Mouse (Mus musculus) neutrophil, adult 5-6 weeks (primary cell): Measurements from ENCODE around the gene Agfg1. TPM values are rescaled to one million over a fixed set of nuclear protein-coding genes. Genes with fewer than 3 reads are reported as not detected.

Experiments used
- ATAC-seq: fragments of 151-379, 151-347 bp; 2 replicates; pipeline ENCODE4 v1.8.0; 2017; ENCODE audit warnings: mild to moderate bottlenecking, moderate TSS enrichment; ENCODE audit not compliant: insufficient number of reproducible peaks, poor library complexity, low FRiP score, severe bottlenecking; ENCODE audit errors: extremely low read depth
- total RNA-seq: library from RNA; stranded (forward); fragments of 200-1000 nt; gene quantifications from 2 replicates; pipeline ENCODE4 v1.2.3, GENCODE M21; 2017

Gene Agfg1
- total RNA-seq = 55.2 and 59.5 TPM in 2 replicates

DNA sequence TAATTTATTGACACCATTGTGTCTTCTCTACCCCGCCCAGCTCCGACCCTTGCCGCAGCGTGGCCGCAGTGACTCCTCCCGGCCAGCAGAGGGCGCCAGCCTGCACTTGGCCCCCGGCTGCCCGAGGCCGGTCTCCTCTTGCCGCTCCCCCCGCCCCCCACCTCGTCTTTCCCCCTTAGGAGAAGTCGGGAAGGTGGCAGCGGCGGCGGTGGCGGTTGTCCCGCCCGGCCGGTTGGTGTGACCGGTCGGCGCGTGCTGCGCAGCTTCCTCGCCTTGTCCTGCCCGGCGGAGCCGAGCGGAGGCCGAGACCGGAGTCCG, at the start of gene Agfg1:
Gene Agfg1 (plus strand): TSS at position 188 of the 318 bp plus-strand sequence.
- peak; percentile 90 for ATAC-seq

DNA sequence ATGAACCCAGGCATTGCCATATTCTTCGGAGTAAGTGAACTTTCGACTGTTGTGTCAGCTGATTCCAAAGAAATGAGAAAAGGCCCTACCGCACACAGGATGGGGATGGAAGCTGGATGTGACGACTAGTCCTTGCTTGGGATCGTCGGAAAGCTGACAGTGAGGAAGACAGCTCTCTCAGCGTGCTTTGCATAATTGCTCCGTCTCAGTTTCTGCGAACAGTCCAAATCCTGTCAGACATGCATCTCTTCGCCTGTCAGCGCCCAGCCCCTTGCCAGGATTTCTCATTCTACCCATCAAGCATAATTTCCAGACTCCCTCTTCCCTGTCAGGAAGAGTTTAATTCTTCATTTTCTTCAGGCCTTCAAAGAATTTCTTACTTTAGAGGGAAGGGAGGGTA, 48.2 kb upstream of the Agfg1 start:
- ATAC-seq = no peak

- no peak for ATAC-seq
Measured at GRCm38 (mm10) chr1:82792238-82792637, 47.0 kb upstream of the Agfg1 start.

GRCm38 (mm10) chr1:82793110-82793509, 46.2 kb upstream of the Agfg1 start:
- ATAC-seq = no peak

DNA sequence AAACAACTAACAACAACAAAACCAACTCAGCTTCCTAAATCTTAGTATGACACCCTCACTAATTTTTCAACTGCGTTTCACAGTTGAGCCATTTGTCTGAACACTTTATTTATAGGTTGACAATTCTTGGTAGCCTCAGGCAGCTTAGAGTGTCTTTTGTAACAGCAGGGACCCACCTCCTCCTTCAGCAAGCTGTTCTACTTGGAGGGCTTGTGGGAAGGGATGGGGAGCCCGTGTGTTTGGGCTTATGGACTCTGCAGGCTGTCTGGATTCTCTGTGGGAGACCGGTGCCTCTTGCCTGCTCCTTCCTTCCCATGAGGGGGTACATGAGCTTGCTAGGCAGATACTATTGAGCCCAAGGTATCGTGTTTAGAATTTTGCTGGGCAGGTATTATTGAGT, 45.3 kb upstream of the Agfg1 start:
- no peak for ATAC-seq

GRCm38 (mm10) chr1:82795211-82795610, 44.1 kb upstream of the Agfg1 start:
- ATAC-seq = no peak

- ATAC-seq = no peak
Measured at GRCm38 (mm10) chr1:82795702-82796443, 43.4 kb upstream of the Agfg1 start.

- peak; percentile 47; the same call in 1 of the 2 replicates for ATAC-seq
Measured at GRCm38 (mm10) chr1:82797088-82797487, 42.2 kb upstream of the Agfg1 start.

- no peak for ATAC-seq
Measured at GRCm38 (mm10) chr1:82798304-82798703, 41.0 kb upstream of the Agfg1 start.

GRCm38 (mm10) chr1:82798922-82799321, 40.4 kb upstream of the Agfg1 start:
- no peak for ATAC-seq

GRCm38 (mm10) chr1:82801105-82801783, 38.0 kb upstream of the Agfg1 start:
- ATAC-seq = no peak

GRCm38 (mm10) chr1:82803608-82804007, 35.7 kb upstream of the Agfg1 start:
- 0 out of 2 replicates have a peak, but pooled peaks have one; percentile 44 for ATAC-seq

- ATAC-seq = no peak
Measured at GRCm38 (mm10) chr1:82804059-82804458, 35.2 kb upstream of the Agfg1 start.

DNA sequence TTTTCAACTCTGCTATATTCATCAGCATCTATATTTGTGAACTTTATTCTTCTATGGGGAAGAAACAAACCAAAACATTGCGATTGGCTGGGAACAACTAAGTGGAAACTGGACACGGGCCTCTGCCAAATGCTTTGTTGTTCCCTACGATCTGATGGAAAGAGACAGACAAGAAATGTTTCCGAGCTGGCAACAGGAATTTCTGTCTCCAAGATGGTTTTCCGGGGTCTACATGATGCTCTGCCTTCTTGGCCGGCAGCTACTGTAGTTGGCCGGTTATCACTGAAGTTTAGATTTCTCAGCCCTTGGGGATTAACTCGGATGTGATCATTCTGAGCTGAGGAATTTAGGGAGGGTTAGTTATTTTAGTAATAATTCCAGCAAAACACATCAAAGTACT, 32.9 kb upstream of the Agfg1 start:
- no peak for ATAC-seq

DNA sequence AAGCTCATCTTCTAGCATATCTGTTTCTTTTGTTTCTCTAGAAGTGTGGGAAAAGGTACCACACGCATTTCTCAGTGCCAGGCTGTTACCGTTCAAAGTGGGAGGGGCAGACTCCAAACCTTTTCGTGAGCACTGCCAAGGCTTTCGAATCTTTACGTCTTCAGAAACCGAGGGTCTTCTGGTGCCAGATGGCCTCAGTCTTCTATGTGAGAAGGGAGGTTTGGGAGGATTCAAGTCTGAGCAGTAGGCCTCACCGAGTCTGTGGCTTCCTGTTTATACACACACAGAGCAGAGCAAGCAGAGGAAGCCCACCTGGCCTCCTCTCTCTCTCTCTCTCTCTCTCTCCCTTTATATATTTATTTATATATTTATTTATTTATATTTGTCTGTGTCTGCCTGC, 32.1 kb upstream of the Agfg1 start:
- no peak for ATAC-seq

- ATAC-seq = no peak
Measured at GRCm38 (mm10) chr1:82808564-82808963, 30.7 kb upstream of the Agfg1 start.

GRCm38 (mm10) chr1:82811766-82812165, 27.5 kb upstream of the Agfg1 start:
- no peak for ATAC-seq

GRCm38 (mm10) chr1:82815941-82816716, 23.2 kb upstream of the Agfg1 start:
- 0 out of 2 replicates have a peak, but pooled peaks have one; percentile 19 for ATAC-seq

GRCm38 (mm10) chr1:82819366-82819765, 19.9 kb upstream of the Agfg1 start:
- no peak for ATAC-seq

- no peak for ATAC-seq
Measured at GRCm38 (mm10) chr1:82820179-82820578, 19.1 kb upstream of the Agfg1 start.
